Mouse (Mus musculus) v-Abl transformed pro-B cells (cell line): ENCODE data around the gene Btbd6.

Experiments
- in situ Hi-C, 2 experiments: fragments of 400-800 bp; cut with MboI; formaldehyde crosslinking; loops; one replicate each; pipeline ENCODE4 v1.15.1; 2025; ENCODE audit not compliant: unreplicated experiment in 2 of 2

Btbd6 gene

DNA sequence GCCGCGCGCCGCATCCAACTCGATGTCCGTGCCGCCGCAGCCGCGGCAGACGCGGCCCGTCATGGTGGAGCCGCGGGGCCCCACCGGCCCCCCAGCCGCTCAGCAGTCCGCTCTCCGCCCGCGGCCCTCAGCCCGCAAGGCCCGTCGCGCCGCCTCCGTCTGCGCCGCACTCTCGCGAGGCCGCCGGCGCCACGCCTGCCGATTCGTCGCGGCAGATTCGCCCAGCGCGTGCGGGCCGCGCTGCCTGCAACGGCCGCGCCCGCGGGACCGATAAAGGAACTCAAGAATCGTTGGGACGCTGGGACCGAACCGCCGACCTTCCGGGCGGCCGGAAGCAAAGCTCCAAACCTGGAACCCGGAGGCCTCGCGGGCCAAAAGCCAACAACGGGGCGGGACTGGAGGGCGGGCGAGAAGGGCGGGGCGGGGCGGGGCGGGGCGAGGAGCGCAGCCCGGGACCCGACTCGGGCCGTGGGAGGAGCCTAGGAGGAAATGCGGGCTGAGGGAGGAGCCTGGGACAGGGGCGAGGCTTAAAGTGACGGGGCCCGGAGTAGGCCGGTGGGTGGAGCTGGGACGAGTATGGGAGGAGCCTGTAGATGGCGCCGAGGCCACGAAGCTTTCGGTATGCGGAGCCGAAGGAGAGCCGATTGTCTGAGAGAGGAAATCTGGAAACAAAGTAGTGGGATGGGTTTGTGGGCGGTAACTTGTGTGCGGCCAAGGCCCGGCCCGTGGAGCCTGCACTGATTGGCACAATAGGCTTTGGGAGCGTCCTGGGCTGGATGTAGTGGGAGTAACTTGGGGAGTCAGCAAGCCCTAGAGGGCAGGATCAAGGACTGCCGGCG lies 24.2 kb downstream of the Btbd6 start, which contains the start of gene Brf1:
Gene Brf1 (minus strand): TSS at position 411 of the 839 bp plus-strand sequence.
- in situ Hi-C loops, result loop anchor here (5.0 to 10.0 kb wide), 4 partner anchors 48 to 184 kb away; partner anchors contain the start of gene Tmem121 (in 1 of the 2)

DNA sequence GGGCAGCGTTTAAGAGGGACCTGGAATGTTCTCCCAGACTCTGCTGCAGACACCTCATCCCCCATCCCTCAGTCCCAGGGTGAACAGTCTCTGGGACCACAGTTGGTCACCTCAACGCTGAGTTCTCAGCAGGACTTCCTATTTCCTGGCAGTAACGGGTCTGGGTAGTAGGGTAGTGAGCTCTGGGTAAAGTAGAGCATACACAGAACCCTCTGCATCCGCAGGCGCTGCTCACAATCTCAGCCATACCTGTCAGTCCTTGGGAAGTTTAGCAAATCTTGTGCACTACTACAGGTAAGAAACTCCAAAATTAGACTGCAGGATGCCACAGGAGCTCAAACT lies 24.8 kb downstream of the Btbd6 start:
- in situ Hi-C loops, result loop anchor here (5.0 to 10.0 kb wide), 4 partner anchors 49 to 184 kb away; partner anchors contain the start of gene Tmem121 (in 1 of the 2)

DNA sequence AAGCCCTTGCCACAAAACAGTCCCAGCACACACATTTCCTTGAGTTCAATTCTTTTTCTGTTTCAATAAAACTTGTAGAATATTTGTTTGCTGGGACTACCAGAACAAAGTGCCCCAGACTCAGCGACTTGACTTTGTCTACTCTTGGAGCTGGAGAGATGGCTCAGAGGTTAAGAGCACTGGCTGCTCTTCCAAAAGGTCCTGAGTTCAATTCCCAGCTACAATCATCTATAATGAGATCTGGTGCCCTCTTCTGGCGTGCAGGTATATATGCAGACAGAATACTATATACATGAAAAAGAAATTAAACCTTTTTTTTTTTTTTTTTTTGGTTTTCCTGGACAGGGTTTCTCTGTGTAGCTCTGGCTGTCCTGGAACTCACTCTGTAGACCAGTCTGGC lies 26.4 kb downstream of the Btbd6 start:
- in situ Hi-C loops, result loop anchor here (5.0 to 10.0 kb wide), 4 partner anchors 50 to 182 kb away; partner anchors contain the start of gene Tmem121 (in 1 of the 2)

DNA sequence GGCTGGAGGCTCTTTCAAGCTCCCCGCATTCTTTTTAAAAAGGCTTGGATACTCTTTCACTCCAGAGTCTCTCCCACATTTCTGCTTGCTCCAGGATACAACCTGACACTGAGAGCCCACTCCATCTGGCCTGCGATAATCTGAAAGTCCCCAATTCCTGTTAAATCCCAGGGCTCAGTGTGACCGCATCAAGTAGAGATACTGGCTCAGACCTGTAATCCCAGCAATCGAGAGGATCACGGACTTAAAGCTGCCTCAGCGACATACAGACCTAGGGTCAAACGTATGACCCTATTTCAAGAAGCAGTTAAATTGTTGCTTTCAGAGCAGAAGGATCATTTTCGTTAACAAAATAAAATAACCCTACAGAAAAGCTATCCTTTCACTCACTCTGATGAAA lies 27.7 kb downstream of the Btbd6 start:
- in situ Hi-C loops, result loop anchor here (5.0 to 10.0 kb wide), 4 partner anchors 52 to 181 kb away; partner anchors contain the start of gene Tmem121 (in 1 of the 2)

DNA sequence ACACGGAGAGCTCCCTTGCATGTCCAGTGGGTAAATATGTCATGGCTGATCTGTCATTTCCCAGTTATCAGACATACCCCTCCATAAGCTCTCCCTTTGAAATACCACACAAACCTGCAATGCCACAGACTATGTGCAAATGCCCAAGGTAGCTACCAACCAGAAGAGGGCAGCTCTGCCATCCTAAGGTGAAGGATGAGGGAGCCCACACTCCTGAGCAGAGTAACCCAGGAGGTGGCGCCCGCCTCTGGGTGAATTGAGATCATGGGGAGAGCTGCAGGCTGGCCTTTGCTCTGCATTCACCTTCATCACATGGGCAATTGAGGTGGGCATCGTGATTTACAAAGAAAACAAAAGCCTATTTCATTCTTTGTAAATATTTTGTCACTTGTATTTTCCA lies 28.7 kb downstream of the Btbd6 start:
- in situ Hi-C loops, result loop anchor here (5.0 to 10.0 kb wide), 8 partner anchors 42 to 180 kb away; partner anchors contain the start of genes Mta1 (in 1 of the 2) and Tmem121 (in 1 of the 2)

DNA sequence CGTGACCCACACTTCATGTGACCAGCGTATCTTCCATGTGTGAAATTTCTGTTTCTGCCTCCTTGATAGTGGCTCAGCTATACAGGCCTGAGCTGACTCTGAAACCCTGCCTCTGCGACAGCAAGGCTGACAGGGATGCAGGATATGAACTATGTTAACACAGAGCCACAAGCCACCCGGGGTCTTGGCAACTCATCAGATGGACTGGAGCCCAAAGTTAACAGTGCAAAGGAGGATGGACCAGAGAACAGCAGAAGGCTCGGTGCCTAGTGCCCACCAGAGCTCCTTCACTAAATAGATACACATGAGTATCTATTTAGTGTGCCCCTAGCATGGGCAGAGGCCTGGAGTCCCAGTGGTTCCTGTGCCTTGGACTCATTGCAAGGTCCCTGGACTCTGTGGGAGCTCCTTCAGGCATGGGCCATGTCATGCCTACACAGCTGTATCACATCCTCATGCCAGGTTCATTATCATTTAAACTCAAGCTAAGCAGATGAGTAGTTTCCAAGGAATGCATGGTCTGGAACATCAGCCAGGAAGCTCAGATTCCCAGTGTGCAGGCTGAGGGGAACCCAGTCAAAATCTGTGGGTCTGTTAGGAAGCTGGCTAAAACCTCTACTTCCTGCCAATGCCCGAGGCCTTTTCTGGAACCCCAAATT lies 35.5 kb downstream of the Btbd6 start:
- in situ Hi-C loops, result no loop called here

DNA sequence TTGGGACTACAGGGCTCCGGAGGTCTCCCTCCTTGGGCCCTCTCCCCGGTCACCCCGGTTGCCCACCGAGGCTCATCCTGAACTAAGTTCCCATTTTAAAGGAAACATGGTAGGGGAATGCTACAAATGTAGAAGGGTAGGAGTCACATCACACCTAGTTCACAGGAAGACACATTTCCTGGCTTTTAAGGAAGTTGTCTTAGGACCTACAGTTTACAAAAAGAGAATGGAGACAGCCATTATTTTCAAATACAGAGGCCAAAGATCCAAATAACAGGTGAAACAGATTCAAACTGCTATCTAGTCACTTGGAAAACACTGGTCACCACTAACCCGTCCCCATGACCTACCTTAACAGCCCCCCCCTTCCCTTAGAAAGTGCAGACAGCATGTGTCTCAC lies 36.2 kb downstream of the Btbd6 start:
- in situ Hi-C loops, result no loop called here

DNA sequence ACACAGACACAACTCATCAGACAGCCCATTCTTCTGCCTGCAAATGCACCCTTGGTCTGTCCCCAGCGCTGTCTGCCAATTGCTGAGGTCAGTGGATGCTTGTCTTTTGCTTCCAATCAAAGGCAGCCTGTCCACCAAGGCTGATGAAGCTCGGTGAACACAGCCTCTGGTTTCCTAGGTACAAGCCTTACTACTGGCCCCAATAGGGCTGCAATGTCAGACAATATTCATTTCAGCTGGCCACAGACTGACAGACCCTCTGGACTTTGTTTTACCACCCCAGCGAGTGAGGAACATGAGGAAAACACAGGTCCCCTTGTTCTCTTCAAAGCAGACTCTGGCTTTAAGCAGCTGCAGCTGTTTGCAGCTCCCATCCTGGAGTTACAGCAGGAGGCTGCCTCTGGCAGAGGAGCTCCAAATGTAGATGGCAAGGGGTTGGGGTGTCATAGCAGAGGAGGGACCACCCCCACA lies 36.8 kb downstream of the Btbd6 start:
- in situ Hi-C loops, result no loop called here

DNA sequence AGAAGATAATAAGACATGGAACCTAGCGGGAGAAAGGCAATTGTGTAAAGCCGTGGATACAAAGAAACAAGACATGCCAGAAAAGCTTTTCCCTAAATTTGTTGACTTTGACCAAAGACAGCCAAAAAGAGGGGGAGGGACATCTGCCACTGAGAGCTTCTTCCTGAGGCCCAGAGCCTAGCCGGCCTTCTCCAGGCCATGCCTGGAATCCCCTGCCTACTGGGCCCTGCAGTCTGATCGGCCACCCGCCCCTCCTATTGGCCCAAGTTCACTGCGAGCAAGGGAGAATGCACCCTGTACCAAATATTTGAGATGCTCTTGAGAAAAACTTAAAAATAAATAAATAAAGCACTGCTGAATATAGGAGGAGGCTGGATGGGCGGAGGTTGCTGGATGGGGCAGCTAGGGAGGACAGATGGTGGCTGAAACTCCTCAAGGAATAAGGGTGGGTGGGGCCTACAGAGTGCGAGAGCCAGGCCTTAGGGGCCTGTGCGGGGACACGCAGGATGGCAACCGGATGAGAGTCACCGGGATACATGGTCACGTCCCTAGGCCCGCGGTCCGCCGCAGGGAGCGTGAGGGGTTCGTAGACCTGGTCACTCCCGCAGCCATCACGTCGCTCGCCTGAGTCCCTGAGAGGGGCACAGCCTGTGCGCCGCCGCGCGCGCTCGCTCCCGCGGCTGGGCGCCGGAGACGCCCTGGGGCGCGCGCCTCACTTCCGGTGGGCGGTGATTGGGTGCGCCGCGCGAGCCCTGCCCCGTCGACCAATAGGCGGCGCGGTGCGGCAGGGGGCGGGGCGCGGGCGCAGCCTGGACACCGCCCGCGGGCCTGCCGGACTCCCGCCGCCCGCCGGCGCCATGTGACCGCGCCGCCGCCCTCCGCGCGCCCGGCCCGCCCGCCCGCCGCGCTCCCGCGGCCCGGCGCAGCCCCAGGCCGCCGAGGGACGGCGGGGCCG lies 37.6 kb downstream of the Btbd6 start, which contains the start of gene Pacs2:
Gene Pacs2 (plus strand): TSS at position 905 of the 955 bp plus-strand sequence.
- in situ Hi-C loops, result no loop called here

DNA sequence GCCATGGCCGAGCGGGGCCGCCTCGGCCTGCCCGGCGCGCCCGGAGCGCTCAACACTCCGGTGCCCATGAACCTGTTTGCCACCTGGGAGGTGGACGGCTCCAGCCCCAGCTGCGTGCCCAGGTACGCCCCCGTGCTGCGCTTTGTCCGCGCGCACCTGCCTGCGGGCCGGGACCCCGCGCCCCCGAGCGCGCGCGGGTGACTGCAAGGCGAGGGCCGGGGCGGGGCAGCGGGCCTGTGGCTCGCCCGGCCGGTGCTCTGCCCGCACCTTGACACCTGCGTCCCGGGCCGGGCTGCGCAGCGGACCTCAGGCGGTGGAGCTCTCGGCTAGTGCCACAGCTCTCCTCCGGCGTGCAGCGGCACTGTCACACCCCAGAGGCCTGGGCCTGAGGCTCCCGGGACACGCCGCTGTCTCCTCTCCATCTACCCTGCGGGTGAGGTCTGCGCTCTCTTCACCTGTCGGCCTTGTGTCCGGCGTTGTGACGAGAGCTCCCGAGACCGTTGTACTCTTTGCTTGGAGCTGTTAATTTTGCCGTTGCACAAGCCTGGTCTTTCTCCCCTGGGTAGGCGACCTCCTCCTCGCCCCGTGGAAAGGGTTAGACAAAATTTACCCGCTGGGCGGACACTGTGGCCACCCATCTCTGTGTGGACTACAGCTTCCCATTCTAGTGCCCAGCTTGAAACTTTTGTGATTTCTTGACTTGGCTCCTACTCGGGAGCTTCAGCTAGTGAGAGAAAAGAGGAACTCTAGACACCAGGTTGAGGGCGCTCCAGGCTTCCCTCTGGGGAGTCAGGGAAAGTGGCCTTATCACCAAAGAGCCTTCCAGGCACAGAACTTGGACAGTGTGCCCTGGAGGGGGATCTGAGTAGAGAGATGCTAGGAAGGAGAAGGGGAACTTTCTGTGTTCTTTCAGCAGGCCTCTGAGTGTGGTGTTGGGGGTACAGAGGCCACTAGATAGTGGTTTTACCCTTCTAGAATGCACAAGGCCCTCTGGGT lies 38.6 kb downstream of the Btbd6 start:
- in situ Hi-C loops, result no loop called here

DNA sequence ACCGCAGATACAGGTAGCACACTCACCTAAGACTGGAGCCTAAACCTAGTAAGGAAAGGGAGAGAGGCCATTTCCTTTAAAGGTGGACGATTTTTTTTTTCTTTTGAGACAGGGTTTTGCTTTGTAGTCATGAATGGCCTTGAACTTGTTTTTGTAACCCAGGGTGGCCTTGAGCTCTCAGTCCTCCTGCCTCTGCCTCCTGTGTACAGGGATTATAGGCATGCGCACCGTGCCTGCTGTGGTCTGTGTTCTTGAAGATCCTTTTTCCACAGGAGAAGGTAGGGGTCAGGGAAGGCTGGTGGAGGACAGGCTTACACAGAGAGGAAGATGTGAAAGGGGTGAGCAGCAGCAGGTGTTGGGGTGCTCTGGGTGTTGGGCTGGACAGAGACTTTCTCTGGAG lies 39.7 kb downstream of the Btbd6 start:
- in situ Hi-C loops, result no loop called here

DNA sequence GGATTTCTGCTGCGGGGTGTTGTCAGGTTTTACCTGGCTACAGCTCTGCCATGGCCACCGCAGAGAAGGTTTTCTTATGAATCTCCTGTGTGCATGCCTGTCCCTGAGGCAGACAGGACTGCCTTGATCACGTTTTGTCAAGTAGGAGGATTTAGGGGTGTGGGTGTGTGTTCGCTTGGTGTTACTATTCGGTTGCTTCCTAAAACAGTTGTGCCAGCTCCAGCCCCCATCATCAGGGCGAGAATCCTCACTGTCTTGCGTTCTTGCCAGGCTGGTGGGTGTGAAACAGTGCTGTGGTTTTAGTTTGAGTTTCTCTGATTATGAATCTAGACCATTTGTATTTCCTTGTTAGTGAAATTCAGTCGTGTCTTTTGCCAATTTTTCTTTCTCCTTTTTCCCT lies 40.7 kb downstream of the Btbd6 start:
- in situ Hi-C loops, result no loop called here

DNA sequence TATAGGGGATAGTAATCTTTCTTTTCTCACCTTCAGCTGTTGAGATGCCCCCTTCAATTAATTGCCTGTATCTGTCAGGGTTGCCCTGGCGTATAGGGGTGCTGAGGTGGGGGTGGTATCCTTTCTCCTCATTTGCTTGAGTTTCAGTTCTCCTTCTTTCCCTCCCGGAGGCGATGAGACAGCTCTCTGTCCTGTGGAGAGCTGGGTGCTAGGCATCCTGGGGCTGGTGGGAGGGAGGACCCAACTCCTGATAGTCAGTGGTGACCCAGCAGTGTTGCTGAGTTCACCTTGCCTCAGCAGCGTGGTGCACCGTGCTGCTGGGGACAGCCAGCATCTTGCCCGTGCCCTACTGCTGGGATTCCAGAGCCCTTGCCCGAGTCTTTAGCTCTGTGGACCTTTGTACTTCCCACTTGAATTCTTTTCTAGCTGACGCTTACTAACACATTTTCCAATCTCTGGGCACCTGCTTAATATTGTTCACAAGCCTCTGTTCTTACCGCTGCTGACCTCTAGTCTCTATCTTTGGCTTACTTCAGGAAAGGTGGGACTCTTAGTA lies 41.2 kb downstream of the Btbd6 start:
- in situ Hi-C loops, result no loop called here

DNA sequence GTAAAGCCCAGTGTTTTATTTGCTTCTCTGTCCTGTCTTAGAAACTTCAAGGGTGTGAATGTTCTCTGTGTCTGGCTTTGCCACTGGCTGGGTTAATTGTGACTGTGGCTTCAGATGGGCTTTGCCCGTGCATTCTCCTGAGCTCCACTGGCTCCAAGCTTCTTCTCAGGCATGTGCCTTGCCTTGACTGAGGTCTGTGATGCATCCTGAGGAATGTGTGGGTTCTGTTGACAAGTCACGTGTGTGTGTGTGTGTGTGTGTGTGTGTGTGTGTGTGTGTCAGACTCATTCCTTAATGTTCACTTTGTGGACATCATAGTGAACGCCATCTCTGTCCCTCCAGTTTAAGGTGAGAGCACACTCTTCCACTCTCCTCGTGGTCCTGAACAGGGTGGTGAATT lies 42.5 kb downstream of the Btbd6 start:
- in situ Hi-C loops, result no loop called here

DNA sequence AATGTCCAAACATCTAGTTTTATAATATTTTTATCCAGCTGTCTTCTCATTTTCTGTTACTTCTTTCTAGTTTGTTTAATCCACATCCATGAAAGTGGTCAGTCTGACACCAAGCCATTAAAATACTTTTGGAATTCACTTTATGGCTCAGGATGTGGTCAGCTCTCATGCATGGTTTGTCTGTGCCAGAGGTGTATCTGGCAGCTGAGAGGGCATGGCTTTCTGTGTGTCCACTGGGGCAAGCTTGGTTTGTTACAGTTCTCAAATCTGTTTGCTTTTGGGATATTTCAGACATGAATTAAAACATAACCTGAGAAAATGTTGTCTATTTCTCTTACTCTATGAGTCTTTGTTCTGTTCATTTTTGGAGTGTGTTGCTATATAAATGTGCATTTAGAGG lies 45.2 kb downstream of the Btbd6 start:
- in situ Hi-C loops, result no loop called here

DNA sequence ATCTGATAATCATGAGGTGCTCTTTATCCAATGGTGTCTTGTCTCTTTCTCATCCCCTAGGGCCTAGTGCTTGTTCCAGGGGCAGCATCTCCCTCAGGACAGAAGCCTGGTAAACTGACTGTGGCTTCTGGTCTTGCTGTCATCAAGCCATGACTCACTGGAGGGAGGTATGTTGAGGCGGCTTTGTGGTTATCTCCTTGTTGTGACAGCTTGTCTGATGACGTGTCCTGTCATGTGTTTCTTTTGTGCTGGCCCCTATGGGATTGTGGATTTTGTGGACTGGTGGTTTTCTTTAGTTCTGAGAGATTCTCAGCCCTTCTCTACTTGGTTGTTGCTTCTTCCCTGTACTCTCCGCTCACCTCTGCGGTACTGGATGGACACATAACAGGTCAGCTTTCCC lies 46.8 kb downstream of the Btbd6 start:
- in situ Hi-C loops, result no loop called here

DNA sequence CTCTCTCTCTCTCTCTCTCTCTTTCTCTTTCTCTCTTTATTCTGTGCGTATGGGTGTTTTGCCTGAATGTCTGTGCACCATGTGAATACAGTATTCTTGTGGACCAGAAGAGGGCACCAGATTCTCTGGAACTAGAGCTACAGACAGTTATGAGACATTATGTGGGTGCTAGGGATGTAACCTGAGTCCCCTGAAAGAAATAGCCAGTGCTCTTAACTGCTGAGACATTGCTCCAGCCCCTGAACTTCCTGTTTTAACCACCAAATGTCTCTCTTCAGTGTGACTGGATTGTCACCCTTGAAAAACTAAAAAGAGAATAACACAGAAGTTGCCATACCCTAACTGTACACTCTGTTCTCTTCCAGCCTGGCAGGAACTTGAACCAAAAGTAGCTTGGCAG lies 50.3 kb downstream of the Btbd6 start:
- in situ Hi-C loops, result no loop called here

DNA sequence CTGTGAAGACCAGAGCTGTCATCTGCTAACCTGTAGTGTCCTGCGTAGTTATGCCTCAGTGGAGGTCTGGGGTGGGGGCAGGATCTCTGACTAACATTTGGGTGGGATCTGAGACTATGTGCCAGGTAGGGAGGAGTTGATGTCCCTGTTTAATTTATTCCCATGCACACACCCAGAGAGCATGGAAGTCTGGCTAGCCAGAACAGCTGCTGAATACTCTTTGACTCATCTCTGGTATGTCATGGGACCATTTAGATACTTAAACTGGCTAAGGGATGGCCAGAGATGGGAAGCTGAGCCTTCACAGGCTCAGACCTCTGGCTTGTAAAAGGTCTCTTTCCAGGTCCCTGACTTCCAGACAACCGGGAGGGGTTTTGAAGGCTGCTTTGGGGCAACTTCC lies 51.2 kb downstream of the Btbd6 start:
- in situ Hi-C loops, result no loop called here

DNA sequence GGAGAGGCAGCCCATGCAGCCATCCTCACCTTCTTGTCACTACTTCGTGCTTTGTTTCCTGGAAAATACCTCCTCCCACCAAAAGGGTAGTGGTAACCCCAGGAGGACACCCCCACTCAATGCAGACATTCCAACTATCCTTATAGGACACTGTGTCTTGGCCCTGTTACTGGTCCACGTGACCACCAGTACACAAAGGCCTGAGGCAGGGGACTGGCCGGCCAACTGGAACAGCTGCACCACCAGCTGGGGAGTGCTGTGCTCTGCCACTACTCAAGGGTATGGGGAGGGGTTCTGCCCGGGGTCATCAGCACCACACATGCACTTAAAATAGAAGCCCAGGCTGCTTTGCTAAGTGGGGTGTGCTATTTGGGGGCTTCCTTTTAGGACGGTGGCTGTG lies 51.8 kb downstream of the Btbd6 start:
- in situ Hi-C loops, result no loop called here
